Mouse (Mus musculus): ENCODE measurements around the gene Frmd4a.

DNA sequence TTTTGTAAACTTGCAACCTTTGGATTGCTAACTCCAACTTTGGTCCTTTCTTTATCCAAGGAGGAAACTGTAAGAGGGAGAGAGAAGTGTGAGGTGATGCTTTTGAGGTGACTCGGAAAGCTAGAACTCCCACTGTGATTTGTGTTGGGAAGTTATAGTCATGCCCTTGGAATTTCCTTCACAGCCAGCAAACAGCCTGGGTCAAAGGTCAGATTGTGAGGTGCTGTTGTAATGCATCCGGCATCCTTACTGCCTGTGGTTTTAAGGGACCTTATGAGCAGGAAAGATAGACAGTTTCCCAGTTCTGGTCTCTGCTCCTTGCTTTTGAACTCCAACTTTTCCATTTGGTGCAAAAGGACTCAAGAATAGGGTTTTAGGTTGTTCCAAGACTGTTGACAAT lies 404.2 kb downstream of the Frmd4a start:
- no peak for TF ChIP-seq CTCF (IDR thresholded peaks at IDR 0.05; ENCODE audit: extremely low read depth, insufficient read length, insufficient replicate concordance, low read depth, low read length)
- TF ChIP-seq POLR2A (IDR thresholded peaks at IDR 0.05; ENCODE audit: low read depth, low read length) = no peak
